Mouse (Mus musculus): ENCODE measurements around the gene Runx2. TPM values are rescaled to one million over a fixed set of nuclear protein-coding genes. Genes with fewer than 3 reads are reported as not detected.

Runx2 gene
- polyA plus RNA-seq, 1 experiment from 2014 or later, result 1.4 TPM

DNA sequence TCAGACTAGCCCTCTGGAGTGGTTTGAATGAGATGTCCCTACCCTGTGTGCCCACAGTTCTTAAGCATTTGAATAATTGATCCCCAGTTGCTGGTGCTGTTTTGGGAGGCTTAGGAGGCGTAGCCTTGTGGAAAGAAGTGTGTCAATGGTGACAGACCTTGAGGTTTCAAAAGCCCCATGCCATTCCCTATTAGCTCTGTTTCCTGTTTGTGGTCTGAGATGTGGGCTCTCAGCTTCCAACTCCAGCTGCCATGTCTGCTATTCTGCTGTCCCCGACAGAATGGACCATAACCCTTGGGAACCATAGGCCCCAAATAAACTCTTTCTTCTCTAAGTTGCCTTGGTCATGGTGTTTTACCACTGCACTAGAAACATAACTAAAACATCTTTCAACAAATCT, 194.1 kb downstream of the Runx2 start:
- H3K9me3 ChIP-seq (ENCODE audit: control insufficient read depth, low read length), result no peaks in the 10 kb centered on the region
- H3K4me2 ChIP-seq (ENCODE audit: low read depth), result no peak overlapping the region
- H3K27me3 ChIP-seq (ENCODE audit: control insufficient read depth, insufficient read depth, low read length), result no peaks in the 10 kb centered on the region
- 93% methylated on average over 2 of the region's 2 CpGs for WGBS
- H3K4me1 ChIP-seq (ENCODE audit: control insufficient read depth, insufficient read depth, low read length), result no peaks in the 10 kb centered on the region
- H3K9ac ChIP-seq (ENCODE audit: low read length), result no peak overlapping the region
- no peak overlapping the region for H3K27ac ChIP-seq (ENCODE audit: low read depth, low read length)
- H3K36me3 ChIP-seq (ENCODE audit: control insufficient read depth, insufficient read depth, low read length), result no peaks in the 10 kb centered on the region
- no peak overlapping the region for H3K4me3 ChIP-seq (ENCODE audit: low read depth, low read length)
- DNase-seq (ENCODE audit: low spot score), result no peak
- no peak for ATAC-seq (ENCODE audit: insufficient read depth, low FRiP score, low TSS enrichment)

DNA sequence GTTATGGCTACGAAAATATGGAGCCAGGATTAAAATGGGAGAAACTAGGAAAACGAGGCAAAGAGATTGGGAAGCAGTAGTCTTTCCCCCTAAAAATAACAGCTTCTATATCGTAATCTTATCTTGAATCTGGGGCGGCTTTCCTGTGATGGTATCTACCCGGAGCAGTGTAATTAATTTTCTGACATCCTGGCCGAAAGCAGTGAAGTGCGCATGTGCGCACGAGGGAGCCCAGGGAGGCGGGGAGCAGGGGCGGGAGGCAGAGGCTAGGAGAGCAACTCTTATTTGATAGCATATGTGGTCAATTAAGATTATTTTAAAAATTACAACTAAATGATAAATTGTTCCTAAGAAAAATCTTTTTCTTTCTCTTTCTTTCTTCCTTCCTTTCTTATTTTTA, 195.9 kb downstream of the Runx2 start:
- ATAC-seq (ENCODE audit: insufficient read depth, low FRiP score, low TSS enrichment) (no peak), DNase-seq (ENCODE audit: low spot score) (peak; percentile 42)
- WGBS, result 66% methylated on average over 11 of the region's 11 CpGs
- Histone ChIP-seq H3K4me2 (ENCODE audit: low read depth) (no peak overlapping the region), H3K27ac (ENCODE audit: low read depth, low read length) (no peak overlapping the region), H3K4me3 (ENCODE audit: low read depth, low read length) (no peak overlapping the region), H3K27me3 (ENCODE audit: control insufficient read depth, insufficient read depth, low read length) (no peaks in the 10 kb centered on the region), H3K4me1 (ENCODE audit: control insufficient read depth, insufficient read depth, low read length) (peaks cover 2% of the 10 kb centered on the region; the same call in 1 of the 2 replicates), H3K36me3 (ENCODE audit: control insufficient read depth, insufficient read depth, low read length) (no peaks in the 10 kb centered on the region), H3K9ac (ENCODE audit: low read length) (no peak overlapping the region), H3K9me3 (ENCODE audit: control insufficient read depth, low read length) (no peaks in the 10 kb centered on the region)

DNA sequence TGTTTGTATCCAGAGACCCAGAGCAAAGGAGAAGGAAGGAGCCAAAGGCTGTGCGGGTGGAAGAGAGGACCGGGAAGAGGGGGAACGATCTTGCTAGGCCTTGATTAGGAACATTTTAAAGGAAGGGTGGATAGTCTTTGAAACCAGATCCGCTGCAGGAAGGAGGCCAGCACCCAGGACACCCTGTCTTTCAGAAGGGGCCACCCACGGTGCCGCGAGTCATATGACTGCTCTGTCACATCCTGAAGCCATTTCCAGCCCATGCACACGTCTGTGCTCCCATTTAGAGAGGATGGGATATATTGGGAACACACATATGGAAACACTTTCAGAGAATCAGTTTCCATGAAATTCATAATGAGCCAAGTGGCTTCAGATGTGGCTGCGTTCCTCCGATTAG, 196.4 kb downstream of the Runx2 start:
- Histone ChIP-seq H3K27me3 (ENCODE audit: control insufficient read depth, insufficient read depth, low read length) (no peaks in the 10 kb centered on the region), H3K9me3 (ENCODE audit: control insufficient read depth, low read length) (no peaks in the 10 kb centered on the region), H3K36me3 (ENCODE audit: control insufficient read depth, insufficient read depth, low read length) (no peaks in the 10 kb centered on the region), H3K4me1 (ENCODE audit: control insufficient read depth, insufficient read depth, low read length) (peaks cover 2% of the 10 kb centered on the region; the same call in 1 of the 2 replicates), H3K4me2 (ENCODE audit: low read depth) (no peak overlapping the region), H3K4me3 (ENCODE audit: low read depth, low read length) (no peak overlapping the region), H3K27ac (ENCODE audit: low read depth, low read length) (no peak overlapping the region), H3K9ac (ENCODE audit: low read length) (no peak overlapping the region)
- 51% methylated on average over 10 of the region's 10 CpGs for WGBS
- DNase-seq (ENCODE audit: low spot score), result no peak
- ATAC-seq (ENCODE audit: insufficient read depth, low FRiP score, low TSS enrichment), result no peak

DNA sequence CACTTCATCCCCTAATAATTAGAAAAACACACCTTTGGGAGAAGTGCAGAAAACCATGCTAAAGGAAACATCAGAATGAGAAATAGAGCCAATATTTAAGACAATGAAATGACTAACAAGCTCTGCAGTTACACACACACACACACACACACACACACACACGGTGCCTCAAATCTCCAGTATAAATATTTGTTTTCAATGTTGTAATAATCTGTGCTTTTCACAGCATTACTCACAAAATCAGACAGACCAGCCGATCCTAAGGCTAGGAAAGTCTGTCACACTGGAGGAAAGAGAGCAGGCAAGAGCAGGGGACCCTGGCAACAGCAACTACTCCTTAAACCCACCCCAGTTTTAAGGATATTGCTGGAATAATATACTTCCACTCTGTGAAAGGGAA, 196.9 kb downstream of the Runx2 start:
- Histone ChIP-seq H3K9ac (ENCODE audit: low read length) (no peak overlapping the region), H3K36me3 (ENCODE audit: control insufficient read depth, insufficient read depth, low read length) (no peaks in the 10 kb centered on the region), H3K27me3 (ENCODE audit: control insufficient read depth, insufficient read depth, low read length) (no peaks in the 10 kb centered on the region), H3K9me3 (ENCODE audit: control insufficient read depth, low read length) (no peaks in the 10 kb centered on the region), H3K4me3 (ENCODE audit: low read depth, low read length) (no peak overlapping the region), H3K27ac (ENCODE audit: low read depth, low read length) (no peak overlapping the region), H3K4me1 (ENCODE audit: control insufficient read depth, insufficient read depth, low read length) (peaks cover 2% of the 10 kb centered on the region), H3K4me2 (ENCODE audit: low read depth) (no peak overlapping the region)
- ATAC-seq (ENCODE audit: insufficient read depth, low FRiP score, low TSS enrichment) (no peak), DNase-seq (ENCODE audit: low spot score) (no peak)
- 68% methylated on average over 2 of the region's 2 CpGs for WGBS

DNA sequence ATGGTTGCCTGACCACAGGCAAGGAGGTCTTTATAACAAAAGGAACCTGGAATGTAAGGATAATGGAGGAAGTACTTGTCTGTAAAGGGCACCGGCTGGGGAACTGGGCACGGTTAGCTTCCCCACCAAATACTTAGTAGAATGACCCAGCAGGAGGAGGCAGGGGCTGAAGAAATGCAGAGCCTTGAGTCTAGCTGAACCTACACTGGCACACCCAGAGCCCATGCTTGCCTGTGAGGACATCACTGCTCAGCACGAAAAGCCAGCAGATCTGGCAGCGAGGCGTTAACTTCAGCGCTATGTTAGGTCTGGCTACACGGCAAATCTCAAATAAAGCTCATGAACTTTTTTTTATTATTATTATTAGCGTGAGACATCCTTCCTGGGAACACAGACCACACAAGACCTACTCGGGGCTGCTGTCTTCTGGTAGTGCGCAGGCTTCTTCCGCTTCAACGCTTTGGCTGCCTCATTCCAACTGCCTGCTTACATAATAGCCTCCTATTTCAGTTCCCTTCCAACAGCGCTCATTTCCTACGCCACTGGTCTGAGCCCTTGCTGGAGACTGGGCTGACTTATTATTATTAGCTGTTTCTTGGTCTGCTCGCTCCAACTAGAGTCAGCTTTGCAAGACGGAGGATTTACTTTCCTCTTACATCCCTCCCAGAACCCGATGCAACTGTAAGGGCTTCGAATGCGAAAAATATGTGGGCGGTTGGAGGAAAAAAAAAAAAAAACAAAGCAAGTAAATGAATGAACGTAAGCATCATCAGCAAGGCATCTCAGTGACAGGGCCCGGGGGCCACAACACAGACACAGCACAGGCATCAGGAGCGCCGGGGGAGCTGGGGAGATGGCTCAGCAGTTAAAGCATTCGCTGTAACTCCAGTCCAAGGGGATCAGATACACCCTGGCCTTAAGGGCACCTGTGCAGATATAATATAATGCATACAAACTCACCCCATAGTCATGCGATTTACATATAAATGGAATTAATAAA, 200.6 kb downstream of the Runx2 start:
- H3K4me2 ChIP-seq (ENCODE audit: low read depth), result no peak overlapping the region
- no peak overlapping the region for H3K9ac ChIP-seq (ENCODE audit: low read length)
- H3K27me3 ChIP-seq (ENCODE audit: control insufficient read depth, insufficient read depth, low read length), result no peaks in the 10 kb centered on the region
- no peak overlapping the region for H3K27ac ChIP-seq (ENCODE audit: low read depth, low read length)
- 71% methylated on average over 26 of the region's 26 CpGs for WGBS
- H3K9me3 ChIP-seq (ENCODE audit: control insufficient read depth, low read length), result no peaks in the 10 kb centered on the region
- no peak for ATAC-seq (ENCODE audit: insufficient read depth, low FRiP score, low TSS enrichment)
- no peak overlapping the region for H3K4me3 ChIP-seq (ENCODE audit: low read depth, low read length)
- no peaks in the 10 kb centered on the region for H3K36me3 ChIP-seq (ENCODE audit: control insufficient read depth, insufficient read depth, low read length)
- DNase-seq (ENCODE audit: low spot score), result no peak
- peaks cover 2% of the 10 kb centered on the region for H3K4me1 ChIP-seq (ENCODE audit: control insufficient read depth, insufficient read depth, low read length)

DNA sequence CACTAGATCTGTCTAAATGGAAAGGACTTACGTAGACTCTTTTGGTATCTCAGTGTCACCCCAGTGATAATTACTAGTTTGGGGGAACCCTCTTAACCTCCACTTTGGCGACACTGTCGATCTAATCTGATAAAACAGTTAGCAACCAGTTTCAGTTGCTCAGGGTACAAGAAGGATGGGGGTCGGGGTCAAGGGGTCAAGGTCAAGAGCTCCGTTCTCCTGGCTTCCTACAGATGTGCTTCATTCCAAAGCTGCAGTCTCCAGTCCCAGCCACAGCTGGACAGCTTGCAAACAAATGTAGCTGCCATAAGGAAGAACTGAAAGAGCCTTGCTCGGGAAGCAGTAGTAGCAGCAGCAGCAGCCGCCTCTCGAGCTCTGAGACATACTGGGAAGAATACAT, 202.0 kb downstream of the Runx2 start:
- H3K27me3 ChIP-seq (ENCODE audit: control insufficient read depth, insufficient read depth, low read length), result no peaks in the 10 kb centered on the region
- H3K27ac ChIP-seq (ENCODE audit: low read depth, low read length), result no peak overlapping the region
- H3K4me3 ChIP-seq (ENCODE audit: low read depth, low read length), result no peak overlapping the region
- peaks cover 2% of the 10 kb centered on the region for H3K4me1 ChIP-seq (ENCODE audit: control insufficient read depth, insufficient read depth, low read length)
- H3K36me3 ChIP-seq (ENCODE audit: control insufficient read depth, insufficient read depth, low read length), result no peaks in the 10 kb centered on the region
- no peak for ATAC-seq (ENCODE audit: insufficient read depth, low FRiP score, low TSS enrichment)
- no peaks in the 10 kb centered on the region for H3K9me3 ChIP-seq (ENCODE audit: control insufficient read depth, low read length)
- H3K4me2 ChIP-seq (ENCODE audit: low read depth), result no peak overlapping the region
- no peak overlapping the region for H3K9ac ChIP-seq (ENCODE audit: low read length)
- no peak for DNase-seq (ENCODE audit: low spot score)
- WGBS, result 51% methylated on average over 8 of the region's 8 CpGs

DNA sequence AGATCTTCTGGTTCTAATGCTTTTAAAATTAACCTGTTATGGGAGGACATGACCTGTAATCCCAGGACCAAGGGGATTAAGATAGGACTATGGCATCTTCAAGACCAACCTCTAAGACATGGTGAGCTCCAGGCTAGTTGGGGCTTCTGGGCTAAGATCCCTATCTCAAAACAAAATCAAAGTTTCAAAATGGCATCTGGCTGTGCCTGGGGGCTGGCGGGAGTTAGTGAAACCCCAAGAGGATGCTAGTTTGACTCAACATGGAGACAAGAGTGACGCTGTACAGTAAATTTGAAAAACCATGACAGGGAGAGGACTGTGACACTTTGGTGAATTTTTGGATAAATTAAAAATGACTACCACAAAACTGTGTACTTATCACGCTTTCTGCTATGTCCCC, 202.6 kb downstream of the Runx2 start:
- no peak overlapping the region for H3K9ac ChIP-seq (ENCODE audit: low read length)
- H3K9me3 ChIP-seq (ENCODE audit: control insufficient read depth, low read length), result no peaks in the 10 kb centered on the region
- WGBS, result 90% methylated on average over 3 of the region's 3 CpGs
- DNase-seq (ENCODE audit: low spot score) (no peak), ATAC-seq (ENCODE audit: insufficient read depth, low FRiP score, low TSS enrichment) (no peak)
- H3K27me3 ChIP-seq (ENCODE audit: control insufficient read depth, insufficient read depth, low read length), result no peaks in the 10 kb centered on the region
- H3K4me3 ChIP-seq (ENCODE audit: low read depth, low read length), result no peak overlapping the region
- no peaks in the 10 kb centered on the region for H3K36me3 ChIP-seq (ENCODE audit: control insufficient read depth, insufficient read depth, low read length)
- peaks cover 2% of the 10 kb centered on the region for H3K4me1 ChIP-seq (ENCODE audit: control insufficient read depth, insufficient read depth, low read length)
- H3K27ac ChIP-seq (ENCODE audit: low read depth, low read length), result no peak overlapping the region
- no peak overlapping the region for H3K4me2 ChIP-seq (ENCODE audit: low read depth)

DNA sequence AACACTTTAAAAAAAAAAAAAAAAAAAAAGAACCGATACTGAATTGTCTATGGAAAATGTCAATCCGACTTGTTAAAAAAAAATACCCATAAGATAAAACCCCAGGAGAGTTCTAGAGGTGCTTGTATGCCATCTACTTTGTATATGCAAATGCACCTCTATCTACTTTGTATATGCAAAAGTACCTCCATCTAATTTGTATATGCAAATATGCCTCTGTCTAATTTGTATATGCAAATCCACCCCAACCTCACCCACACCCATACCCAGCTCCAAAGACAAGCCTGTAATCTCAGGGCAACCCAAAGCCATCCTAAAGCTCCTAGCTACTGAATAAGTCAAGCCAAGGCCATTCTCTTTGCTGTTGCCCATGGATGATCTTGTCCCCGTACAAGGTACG, 203.1 kb downstream of the Runx2 start:
- Histone ChIP-seq H3K27me3 (ENCODE audit: control insufficient read depth, insufficient read depth, low read length) (no peaks in the 10 kb centered on the region), H3K4me1 (ENCODE audit: control insufficient read depth, insufficient read depth, low read length) (peaks cover 2% of the 10 kb centered on the region), H3K36me3 (ENCODE audit: control insufficient read depth, insufficient read depth, low read length) (no peaks in the 10 kb centered on the region), H3K9me3 (ENCODE audit: control insufficient read depth, low read length) (no peaks in the 10 kb centered on the region), H3K4me2 (ENCODE audit: low read depth) (no peak overlapping the region), H3K4me3 (ENCODE audit: low read depth, low read length) (no peak overlapping the region), H3K27ac (ENCODE audit: low read depth, low read length) (no peak overlapping the region), H3K9ac (ENCODE audit: low read length) (no peak overlapping the region)
- no peak for DNase-seq (ENCODE audit: low spot score)
- WGBS, result 95% methylated on average over 4 of the region's 4 CpGs
- no peak for ATAC-seq (ENCODE audit: insufficient read depth, low FRiP score, low TSS enrichment)

DNA sequence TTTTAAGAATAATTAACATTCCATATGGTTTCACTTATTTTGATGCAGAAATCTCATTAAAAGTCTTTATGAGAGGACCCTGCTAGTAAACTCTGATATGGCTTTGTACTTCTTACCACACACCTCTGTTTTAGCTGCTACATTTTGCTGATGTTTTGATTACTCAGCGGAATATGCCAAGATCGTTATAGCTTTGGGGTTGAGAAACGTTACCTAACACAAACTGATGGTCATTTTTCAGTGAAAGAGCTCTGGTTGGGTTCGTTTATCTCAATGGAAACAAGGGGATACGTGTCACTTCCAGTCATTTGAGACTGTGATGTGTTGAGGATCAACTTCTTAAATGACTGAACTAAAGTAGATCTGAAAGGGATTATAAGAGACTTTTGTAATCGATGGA, 203.8 kb downstream of the Runx2 start:
- 84% methylated on average over 6 of the region's 6 CpGs for WGBS
- ATAC-seq (ENCODE audit: insufficient read depth, low FRiP score, low TSS enrichment) (no peak), DNase-seq (ENCODE audit: low spot score) (no peak)
- no peak overlapping the region for H3K4me2 ChIP-seq (ENCODE audit: low read depth)
- no peak overlapping the region for H3K4me3 ChIP-seq (ENCODE audit: low read depth, low read length)
- H3K27ac ChIP-seq (ENCODE audit: low read depth, low read length), result no peak overlapping the region
- no peaks in the 10 kb centered on the region for H3K36me3 ChIP-seq (ENCODE audit: control insufficient read depth, insufficient read depth, low read length)
- H3K9ac ChIP-seq (ENCODE audit: low read length), result no peak overlapping the region
- H3K4me1 ChIP-seq (ENCODE audit: control insufficient read depth, insufficient read depth, low read length), result peaks cover 2% of the 10 kb centered on the region
- no peaks in the 10 kb centered on the region for H3K27me3 ChIP-seq (ENCODE audit: control insufficient read depth, insufficient read depth, low read length)
- H3K9me3 ChIP-seq (ENCODE audit: control insufficient read depth, low read length), result no peaks in the 10 kb centered on the region

Data from neural tube, embryonic 11.5 days (tissue).